Mouse (Mus musculus) embryo, embryonic 9.5 days (tissue): ENCODE results near the gene Lpp.

ENCODE experiments used
- DNase-seq: peaks from one replicate; pipeline ENCODE4 v3.0.0-alpha.2; 2017; ENCODE audit errors: extremely low spot score

Lpp gene

GRCm38 (mm10) chr16:24434531-24435114, 41.3 kb downstream of the Lpp start:
- no peak for DNase-seq

DNA sequence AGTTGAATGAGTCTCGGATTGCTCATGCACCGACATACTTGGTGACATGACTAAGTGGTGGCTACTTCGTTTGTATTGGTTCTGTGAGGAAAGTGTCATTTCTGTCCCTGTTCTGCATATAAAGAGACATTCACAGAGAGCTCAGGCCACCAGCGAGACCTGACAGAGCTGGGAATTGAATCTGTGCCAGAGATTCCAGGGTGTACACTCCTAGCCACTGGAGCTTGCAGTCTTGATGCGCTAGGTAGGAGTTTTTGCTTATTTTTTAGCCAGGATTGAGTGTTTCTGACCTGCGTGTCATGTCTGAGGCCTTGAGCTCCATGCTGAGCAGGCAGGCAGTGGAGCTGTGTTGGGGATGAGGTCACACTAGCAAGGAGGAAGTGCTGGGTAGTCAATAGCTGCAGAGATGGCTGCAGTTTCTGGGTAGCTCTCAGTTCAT, 41.8 kb downstream of the Lpp start:
- DNase-seq: no peak

DNA sequence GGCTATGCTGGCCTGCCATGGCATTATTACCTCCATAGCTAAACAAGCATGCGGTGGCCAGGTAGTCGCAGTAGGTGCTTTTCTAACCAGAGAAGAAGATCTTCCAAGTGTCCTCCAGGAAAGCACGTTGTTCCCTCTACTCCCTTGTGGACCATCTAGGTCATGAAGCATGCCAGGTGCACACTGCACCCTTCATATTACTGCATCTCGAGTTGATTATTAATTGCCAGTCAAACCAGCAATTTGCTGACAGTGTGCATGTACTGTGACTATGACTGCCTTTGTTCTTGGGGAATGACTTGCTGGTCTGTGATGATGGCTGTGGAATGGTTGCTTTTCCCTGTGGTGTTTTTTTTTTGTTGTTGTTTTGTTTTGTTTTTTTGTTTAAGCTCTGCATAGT, 45.1 kb downstream of the Lpp start:
- DNase-seq: no peak

GRCm38 (mm10) chr16:24441338-24441737, 48.0 kb downstream of the Lpp start:
- no peak for DNase-seq

DNA sequence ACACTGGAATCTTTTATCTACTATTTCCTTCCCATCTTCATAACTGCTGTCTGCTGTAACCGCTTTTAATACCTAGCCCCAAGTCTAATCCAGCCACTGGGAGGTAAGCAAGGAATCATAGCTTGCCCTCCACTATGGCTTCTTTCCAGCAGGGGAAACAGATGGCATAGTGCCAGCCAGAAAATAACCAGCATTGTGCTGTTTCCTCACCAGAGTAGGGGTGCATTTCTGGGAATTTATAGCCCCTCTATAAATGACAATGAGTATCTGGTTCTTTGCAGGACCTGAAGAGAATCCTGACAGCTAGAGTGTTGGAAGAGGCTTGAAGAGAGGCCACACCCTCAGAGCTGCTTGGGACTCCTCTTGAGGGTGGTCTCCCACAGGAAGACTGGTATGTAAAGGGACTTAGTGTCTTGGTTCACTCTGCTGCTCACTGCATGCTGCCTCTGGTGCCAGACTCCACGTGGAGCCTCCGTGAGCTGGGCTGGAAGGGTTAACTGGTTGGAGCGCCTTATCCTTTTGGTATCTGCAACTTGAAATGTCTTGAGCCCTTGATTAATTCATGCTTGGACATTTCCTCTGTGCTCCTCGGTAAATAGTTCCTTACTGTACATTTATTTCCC, 49.3 kb downstream of the Lpp start:
- no peak for DNase-seq

GRCm38 (mm10) chr16:24443123-24443515, 49.8 kb downstream of the Lpp start:
- no peak for DNase-seq

GRCm38 (mm10) chr16:24443555-24443954, 50.2 kb downstream of the Lpp start:
- DNase-seq: no peak

DNA sequence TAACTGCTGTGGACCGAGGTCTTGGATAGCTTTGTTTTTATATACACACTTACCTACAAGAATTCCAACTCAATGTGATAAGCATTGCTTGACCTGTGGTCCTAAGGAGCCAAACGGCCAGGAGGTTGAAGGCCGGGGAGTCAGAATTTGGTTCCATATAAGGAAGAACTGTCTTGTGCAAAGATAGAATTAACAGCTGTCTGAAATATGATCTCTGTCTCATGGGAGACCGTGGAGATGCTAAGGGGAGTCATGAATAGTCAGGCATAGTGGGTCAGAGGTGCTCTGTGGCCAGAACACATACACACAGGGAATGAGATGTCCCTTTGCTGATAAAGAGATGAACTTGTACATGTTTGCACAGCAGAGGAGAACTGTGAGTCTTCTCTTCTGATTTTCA, 51.5 kb downstream of the Lpp start:
- DNase-seq: no peak

DNA sequence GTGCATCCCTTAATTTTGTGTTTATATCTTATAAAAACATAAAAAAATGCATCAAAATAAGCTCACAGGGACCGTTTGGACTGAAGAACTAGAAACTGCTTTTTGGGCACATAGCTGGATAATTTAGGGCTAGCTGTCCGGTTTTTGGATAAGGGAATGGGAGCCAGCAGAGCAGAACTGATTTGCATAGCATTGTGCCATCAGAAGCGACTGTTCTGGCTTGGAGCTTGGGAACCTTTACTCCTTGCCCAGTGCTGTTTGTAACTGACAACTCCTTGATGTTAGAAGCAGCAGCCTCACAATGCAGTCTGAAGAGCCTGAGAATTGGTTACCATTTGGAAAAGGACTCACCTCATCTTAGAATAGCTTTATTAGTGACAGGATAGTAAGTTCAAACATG, 52.2 kb downstream of the Lpp start:
- no peak for DNase-seq

DNA sequence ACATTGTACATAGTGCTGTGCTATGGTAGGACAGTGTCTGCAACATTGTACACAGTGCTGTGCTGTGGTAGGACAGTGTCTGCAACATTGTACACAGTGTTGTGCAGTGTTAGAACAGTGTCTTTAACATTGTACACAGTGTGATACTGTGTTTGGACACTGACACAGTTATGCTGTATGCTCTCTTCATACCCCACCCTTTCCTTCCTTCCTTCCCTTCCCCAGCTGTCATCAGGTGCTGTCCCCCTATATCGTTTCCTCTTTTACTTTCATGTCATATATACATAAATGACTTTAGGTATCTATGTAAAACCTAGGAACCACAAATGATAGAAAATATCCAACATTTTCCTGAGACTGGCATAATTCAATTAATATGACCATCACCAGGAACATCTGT, 53.1 kb downstream of the Lpp start:
- no peak for DNase-seq

DNA sequence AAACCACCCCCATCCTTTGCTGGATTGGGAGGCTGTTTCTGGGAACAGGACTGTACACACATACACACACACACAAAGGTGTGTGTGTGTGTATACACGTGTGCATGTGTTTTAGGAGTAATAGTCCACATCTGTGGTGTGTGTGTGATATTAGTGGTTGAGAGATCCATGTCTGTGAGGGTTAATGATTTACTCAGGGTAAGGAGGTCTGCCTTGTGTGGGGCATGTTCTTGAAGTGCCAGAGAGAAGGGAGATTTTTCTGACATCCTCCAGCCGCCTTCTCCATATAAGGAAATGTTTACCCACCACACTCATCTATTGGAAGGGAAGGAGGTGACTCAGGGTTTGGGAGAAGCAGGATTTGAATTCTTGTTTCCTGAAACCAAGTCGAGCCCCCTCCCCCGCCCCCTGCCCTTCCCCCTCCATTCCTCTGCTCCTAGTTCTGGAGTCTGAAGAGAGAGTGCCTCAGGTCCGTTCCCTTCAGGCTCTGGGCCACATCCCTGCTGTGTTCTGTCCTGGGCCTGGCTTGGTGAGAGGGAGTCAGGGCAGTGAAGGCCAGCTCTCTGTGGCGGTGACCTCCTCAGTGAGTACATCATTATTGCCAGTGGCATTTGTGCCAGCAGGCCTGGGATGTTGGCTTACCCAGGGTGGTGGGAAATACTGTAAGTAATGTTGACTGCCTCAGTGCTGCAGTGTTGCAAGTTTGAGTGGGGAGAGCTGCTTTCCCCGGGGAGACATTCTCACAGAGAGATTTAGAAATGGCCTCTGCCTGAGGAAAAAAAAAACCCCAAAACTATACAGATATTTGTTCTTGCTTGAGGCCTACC, 54.6 kb downstream of the Lpp start:
- DNase-seq: no peak

DNA sequence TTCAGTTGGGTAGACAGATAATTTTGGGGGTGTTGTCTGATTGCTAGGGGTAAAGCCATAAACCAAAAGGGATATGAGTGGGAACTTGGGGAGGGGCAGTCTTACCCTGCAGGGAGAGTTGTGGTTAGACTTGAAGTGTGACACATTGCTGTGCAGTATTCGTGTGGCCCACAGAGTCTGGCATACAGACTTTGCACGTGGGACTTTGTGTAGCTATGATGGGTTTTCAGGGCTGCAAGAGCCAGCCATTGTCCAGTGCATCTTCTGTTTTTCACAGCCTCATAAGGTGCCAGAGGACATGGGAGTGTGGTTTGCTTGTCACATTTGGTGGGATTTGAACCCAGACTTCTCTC, 55.2 kb downstream of the Lpp start:
- no peak for DNase-seq

DNA sequence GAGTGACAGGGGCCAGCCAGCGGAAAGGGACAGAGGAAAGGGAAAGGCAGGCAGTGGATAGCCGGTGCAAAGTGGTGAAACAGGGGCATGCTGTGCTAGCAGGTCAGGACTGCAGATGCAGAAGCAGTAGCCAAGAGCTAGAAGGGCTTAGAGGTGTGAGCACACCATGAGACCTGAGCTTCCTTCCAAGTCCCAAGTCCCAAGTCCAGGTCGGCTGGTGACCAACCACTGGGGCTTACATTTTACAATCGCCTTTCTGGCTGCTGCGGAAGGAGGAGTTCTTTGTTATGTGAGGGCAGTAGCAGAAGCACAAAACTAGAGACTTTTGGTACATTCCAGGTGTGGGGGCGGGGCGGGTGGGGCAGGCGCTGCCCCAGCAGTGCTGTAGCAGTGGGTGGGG, 56.5 kb downstream of the Lpp start:
- DNase-seq: no peak

DNA sequence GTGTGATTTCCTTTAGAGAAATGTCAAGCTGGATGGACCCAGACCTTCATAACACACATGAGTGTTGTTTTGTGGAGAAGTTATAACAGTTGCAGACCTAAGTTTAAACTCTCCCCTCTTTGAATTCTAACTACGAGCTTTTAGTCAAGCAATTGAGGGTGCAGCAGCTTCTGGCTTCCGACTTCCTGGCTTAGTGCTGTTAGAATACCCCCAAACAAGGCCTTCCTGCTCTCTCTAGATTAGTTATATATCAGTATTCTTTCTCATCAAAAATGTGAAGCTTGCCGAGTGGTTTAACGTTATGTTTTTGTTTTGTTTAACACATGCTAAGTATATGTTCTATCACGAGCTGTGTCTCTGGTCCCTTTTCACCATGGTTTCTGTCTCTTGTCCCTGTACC, 56.9 kb downstream of the Lpp start:
- DNase-seq: no peak

DNA sequence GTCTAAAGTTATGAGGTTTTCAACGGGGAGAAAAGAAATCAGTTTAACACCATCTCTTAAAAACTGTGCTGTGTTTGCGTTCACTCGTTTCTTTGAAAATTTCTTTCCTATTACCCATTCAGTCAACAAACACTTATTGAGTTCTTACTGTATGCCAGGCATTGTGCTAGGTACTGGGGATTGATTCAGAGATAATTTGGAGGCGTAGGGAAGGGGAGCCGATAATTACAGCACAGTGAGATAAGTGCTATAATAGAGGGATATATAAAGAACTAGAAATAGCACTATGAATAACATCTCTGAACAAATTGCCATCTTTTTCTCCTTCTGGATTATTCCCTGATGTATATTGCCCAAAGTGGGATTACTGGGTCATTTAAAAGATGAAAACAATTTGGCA, 57.8 kb downstream of the Lpp start:
- no peak for DNase-seq

DNA sequence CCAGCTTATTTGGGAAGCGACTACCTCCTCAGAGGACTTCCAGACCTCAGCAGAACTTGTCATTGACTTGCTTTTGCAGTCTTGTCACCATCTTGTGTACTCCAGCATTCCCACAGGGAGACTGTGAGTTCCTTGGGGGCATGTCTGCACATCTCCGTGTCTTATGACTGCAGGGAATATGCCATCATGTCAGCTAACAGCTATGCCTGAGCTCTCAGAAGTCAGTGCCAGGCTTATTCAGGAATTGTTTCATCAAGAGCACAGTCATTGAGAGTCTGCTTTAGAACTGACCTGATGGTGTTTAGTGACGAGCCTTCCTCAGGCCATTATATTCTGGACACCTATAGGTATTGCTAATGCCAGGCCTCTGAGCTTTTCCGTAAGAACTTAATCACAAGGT, 60.2 kb downstream of the Lpp start:
- no peak for DNase-seq

DNA sequence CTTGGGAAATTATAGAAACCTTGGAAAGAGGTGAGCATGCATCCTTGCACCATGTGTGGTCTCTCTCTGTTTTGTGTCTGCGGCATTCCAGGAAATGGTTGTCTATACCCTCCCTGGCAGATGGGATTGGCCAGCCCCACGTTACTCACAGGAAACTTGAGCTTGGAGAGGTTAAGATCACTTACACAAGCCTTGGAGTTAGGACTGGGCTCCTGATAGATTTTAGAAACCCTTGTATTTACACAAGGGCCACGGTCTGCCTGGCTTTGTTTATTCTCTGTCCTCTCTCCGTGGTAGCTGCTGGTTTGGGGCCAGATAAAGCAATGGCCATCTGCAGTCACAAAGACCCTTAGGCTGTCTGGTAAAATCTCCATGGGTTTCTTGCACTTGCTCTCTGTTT, 61.2 kb downstream of the Lpp start:
- DNase-seq: no peak

GRCm38 (mm10) chr16:24455361-24455855, 62.1 kb downstream of the Lpp start:
- DNase-seq: no peak

- no peak for DNase-seq
Observed at GRCm38 (mm10) chr16:24463842-24464241, 70.5 kb downstream of the Lpp start.

DNA sequence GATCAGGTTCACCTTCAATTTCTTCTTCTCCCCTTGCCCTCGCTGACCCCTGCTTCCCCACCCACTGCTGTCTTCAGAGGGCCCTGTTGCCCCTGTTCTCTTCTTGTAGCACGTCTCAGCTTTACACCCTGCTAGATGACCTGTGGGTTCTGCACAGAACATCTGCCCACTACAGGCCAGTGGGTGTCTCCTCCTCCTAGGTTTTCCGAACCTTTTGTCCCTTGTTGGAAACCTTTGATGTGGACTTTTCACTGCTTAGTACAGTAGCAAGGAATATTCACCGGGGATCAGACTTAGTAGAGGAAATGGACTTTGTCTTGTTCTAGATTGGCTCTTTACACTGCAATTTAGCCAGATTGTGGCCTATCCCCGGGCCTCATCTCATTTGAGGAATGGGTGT, 71.1 kb downstream of the Lpp start:
- no peak for DNase-seq

- DNase-seq: no peak
Observed at GRCm38 (mm10) chr16:24465633-24466032, 72.3 kb downstream of the Lpp start.

GRCm38 (mm10) chr16:24467544-24468290, 74.4 kb downstream of the Lpp start:
- no peak for DNase-seq
